In genomic region chr7:45786136-45786578, GRCm38 (mm10) we compare ENCODE assay signal across 1 mouse cellular context.
A peak's percentile ranks its signal among the peaks of the same experiment; 100 is the strongest.
TF ChIP-seq lines count a peak whose summit lies in the region.

No protein-coding gene starts in this region.

TF ChIP-seq in MEL, 35 proteins besides CTCF, POLR2A, EP300 and RAD21:
- TF ChIP-seq TCF12 (IDR thresholded peaks at IDR 0.05; ENCODE audit: low read depth, low read length) (no peak), MEF2A (IDR thresholded peaks at IDR 0.05; ENCODE audit: extremely low read depth, insufficient replicate concordance, low read depth, low read length, poor library complexity, severe bottlenecking) (no peak), JUND (IDR thresholded peaks at IDR 0.05; ENCODE audit: low read depth, low read length) (no peak), HCFC1 (IDR thresholded peaks at IDR 0.05; ENCODE audit: low read depth, low read length) (peak; percentile 55; the same call in 1 of the 2 replicates), MYB (IDR thresholded peaks at IDR 0.05; ENCODE audit: low read depth, low read length) (no peak), SMC3 (IDR thresholded peaks at IDR 0.05; ENCODE audit: low read depth, low read length) (no peak), SIN3A (IDR thresholded peaks at IDR 0.05; ENCODE audit: low read length) (no peak), NELFE (IDR thresholded peaks at IDR 0.05; ENCODE audit: low read depth, low read length) (no peak)
